Mouse (Mus musculus) C2C12 (cell line): ENCODE data around the gene Slc22a20. TPM values are rescaled to one million over a fixed set of nuclear protein-coding genes. Genes with fewer than 3 reads are reported as not detected.
A peak's percentile ranks its signal among the peaks of the same experiment; 100 is the strongest.

Experiments used
- H3K27me3 ChIP-seq: one replicate; pipeline ENCODE4 v1.6.1; 2011; ENCODE audit not compliant: control insufficient read depth, insufficient read depth, insufficient read length
- H3K36me3 ChIP-seq: one replicate; pipeline ENCODE4 v1.6.1; 2011; ENCODE audit not compliant: control insufficient read depth, insufficient read depth
- H3K4me3 ChIP-seq: one replicate; pipeline ENCODE4 v1.5.1; 2011; ENCODE audit warnings: mild to moderate bottlenecking, control low read depth; ENCODE audit not compliant: poor library complexity, insufficient read depth, severe bottlenecking
- H3K79me2 ChIP-seq: one replicate; pipeline ENCODE4 v1.6.1; 2011; ENCODE audit not compliant: control insufficient read depth, insufficient read depth
- H3K79me3 ChIP-seq: one replicate; pipeline ENCODE4 v1.6.1; 2011; ENCODE audit warnings: low read depth, control low read depth
- H3ac ChIP-seq: one replicate; pipeline ENCODE3; 2011; ENCODE audit warnings: low read depth; ENCODE audit not compliant: control insufficient read depth, insufficient read length
- CEBPB ChIP-seq: IDR thresholded peaks from one replicate; pipeline ENCODE4 v1.6.1; 2011; ENCODE audit warnings: low read depth, mild to moderate bottlenecking, control low read depth, moderate library complexity
- CTCF ChIP-seq: IDR thresholded peaks from one replicate; pipeline ENCODE4 v1.5.1; 2011; ENCODE audit not compliant: control insufficient read depth, insufficient read depth, insufficient read length
- FOSL1 ChIP-seq: IDR thresholded peaks from one replicate; pipeline ENCODE4 v1.8.0; 2011; ENCODE audit warnings: mild to moderate bottlenecking, low read length; ENCODE audit not compliant: poor library complexity, insufficient read depth, severe bottlenecking
- MAX ChIP-seq: IDR thresholded peaks from one replicate; pipeline ENCODE4 v1.6.1; 2011; ENCODE audit warnings: mild to moderate bottlenecking, control low read depth
- MYOD1 ChIP-seq: IDR thresholded peaks from one replicate; pipeline ENCODE4 v1.6.1; 2011; ENCODE audit warnings: low read depth; ENCODE audit not compliant: control insufficient read depth, insufficient read length
- MYOG ChIP-seq: IDR thresholded peaks from one replicate; pipeline ENCODE4 v1.6.1; 2011; ENCODE audit not compliant: control insufficient read depth, insufficient read length; ENCODE audit errors: extremely low read depth
- USF1 ChIP-seq: IDR thresholded peaks from one replicate; pipeline ENCODE4 v1.6.1; 2011; ENCODE audit warnings: low read depth, mild to moderate bottlenecking, control low read depth, moderate library complexity
- polyA plus RNA-seq: library from polyadenylated mRNA; unstranded; fragments of >200 nt; fragmentation: generic; extraction: Trizol; gene quantifications from one replicate; pipeline ENCODE4 v1.2.1, GENCODE M21; 2012; ENCODE audit warnings: missing spikeins

The Slc22a20 gene
- polyA plus RNA-seq, 1 experiment = not detected

GRCm38 (mm10) chr19:5924713-5925093 is 61.2 kb downstream of the Slc22a20 start, which contains the start of gene Cdc42ep2:
TSS of gene Cdc42ep2 (minus strand) at chr19:5924816.
- H3K79me3 ChIP-seq = no peaks in the 10 kb centered on the region
- H3K4me3 ChIP-seq = peak within 1 kb of the TSS; percentile 46
- no peak for TF ChIP-seq MYOD1
- no peak for TF ChIP-seq CEBPB
- no peak for TF ChIP-seq FOSL1
- no peak for TF ChIP-seq MYOG
- no peak for TF ChIP-seq USF1
- no peak for TF ChIP-seq MAX
- TF ChIP-seq CTCF = no peak
- no peaks in the 10 kb centered on the region for H3K36me3 ChIP-seq
- H3K79me2 ChIP-seq = peaks cover 6% of the 10 kb centered on the region
- H3K27me3 ChIP-seq = no peaks in the 10 kb centered on the region
- peak within 1 kb of the TSS; percentile 52 for H3ac ChIP-seq

DNA sequence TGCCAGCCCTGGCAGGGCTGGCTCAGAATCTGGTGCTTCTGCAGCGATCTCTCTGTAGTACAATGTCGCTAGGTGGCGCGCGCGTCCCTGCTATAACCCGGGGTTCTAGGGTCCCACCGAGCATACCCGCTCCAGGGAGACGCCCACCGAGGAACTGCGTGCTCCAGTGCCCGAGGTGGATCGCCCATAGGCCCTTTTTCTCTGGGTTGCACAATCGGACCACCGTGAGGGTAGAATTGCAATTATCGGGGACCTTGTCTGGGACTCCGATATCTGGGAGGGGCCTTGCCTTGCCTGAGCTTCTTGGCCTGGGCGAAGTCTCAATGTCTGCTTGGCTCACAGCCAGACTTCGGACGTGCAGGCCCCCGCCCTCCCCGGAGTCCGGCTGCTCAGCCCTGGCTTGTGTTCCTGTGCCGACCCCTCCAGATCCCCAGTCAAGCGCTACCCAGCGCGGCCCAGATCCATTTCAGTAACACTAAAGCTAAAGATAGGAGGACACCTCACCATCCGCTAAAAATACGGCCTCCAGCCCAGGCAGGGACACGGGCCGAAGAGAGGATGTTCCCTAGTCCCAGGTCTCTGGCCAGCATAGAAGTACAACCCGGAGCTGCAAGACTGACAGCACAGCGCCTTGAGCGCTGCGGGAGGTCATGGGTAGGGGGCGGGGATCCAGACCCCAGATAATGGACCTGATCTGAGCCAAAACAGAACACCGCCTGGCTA is 61.8 kb downstream of the Slc22a20 start:
- TF ChIP-seq USF1 (no peak), MYOD1 (no peak), CTCF (peak; percentile 86), MAX (peak; percentile 57), FOSL1 (no peak), CEBPB (peak; percentile 58), MYOG (no peak)

DNA sequence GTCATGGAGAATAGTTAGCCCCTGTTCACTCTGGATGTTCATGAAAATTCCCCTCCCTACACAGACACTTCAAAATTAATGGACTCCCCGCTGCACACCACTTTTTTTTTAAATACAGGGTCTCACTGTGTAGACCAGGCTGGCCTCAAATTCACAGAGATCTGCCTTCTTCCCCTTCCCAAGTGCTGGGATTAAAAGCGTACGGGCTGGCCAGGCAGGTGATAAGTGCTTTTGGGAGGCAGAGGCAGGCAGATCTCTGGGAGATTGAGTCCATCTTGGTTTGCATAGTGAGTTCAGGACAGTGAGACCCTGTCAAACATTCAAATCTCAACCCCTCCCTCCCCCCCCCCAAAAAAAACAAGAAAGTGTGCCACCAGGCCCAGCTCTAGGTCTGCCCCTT is 63.0 kb downstream of the Slc22a20 start:
- no peak overlapping the region for H3K4me3 ChIP-seq
- H3K27me3 ChIP-seq = no peaks in the 10 kb centered on the region
- no peak overlapping the region for H3ac ChIP-seq
- peaks cover 6% of the 10 kb centered on the region for H3K79me2 ChIP-seq
- H3K36me3 ChIP-seq = peaks cover 5% of the 10 kb centered on the region
- TF ChIP-seq USF1 (no peak), CTCF (no peak), CEBPB (no peak), MYOD1 (no peak), MYOG (no peak), FOSL1 (no peak), MAX (no peak)
- H3K79me3 ChIP-seq = peaks cover 1% of the 10 kb centered on the region

More for the DNA sequence above, 61.8 kb downstream of the Slc22a20 start:
- peak overlapping the region; percentile 46 for H3K4me3 ChIP-seq
- peak overlapping the region; percentile 52 for H3ac ChIP-seq
- H3K79me3 ChIP-seq = peaks cover 1% of the 10 kb centered on the region
- H3K36me3 ChIP-seq = no peaks in the 10 kb centered on the region
- peaks cover 6% of the 10 kb centered on the region for H3K79me2 ChIP-seq
- no peaks in the 10 kb centered on the region for H3K27me3 ChIP-seq

GRCm38 (mm10) chr19:5922119-5922942 is 63.6 kb downstream of the Slc22a20 start:
- Histone ChIP-seq H3K79me2 (peaks cover 6% of the 10 kb centered on the region), H3ac (no peak overlapping the region), H3K27me3 (no peaks in the 10 kb centered on the region), H3K36me3 (peaks cover 6% of the 10 kb centered on the region), H3K4me3 (no peak overlapping the region), H3K79me3 (peaks cover 1% of the 10 kb centered on the region)
- no peak for TF ChIP-seq CTCF
- no peak for TF ChIP-seq MYOD1
- no peak for TF ChIP-seq MYOG
- TF ChIP-seq MAX = no peak
- TF ChIP-seq USF1 = no peak
- no peak for TF ChIP-seq CEBPB
- no peak for TF ChIP-seq FOSL1

- Histone ChIP-seq H3K79me2 (peaks cover 6% of the 10 kb centered on the region), H3K79me3 (peaks cover 1% of the 10 kb centered on the region), H3K4me3 (no peak overlapping the region), H3ac (peak overlapping the region; percentile 24), H3K36me3 (peaks cover 11% of the 10 kb centered on the region), H3K27me3 (no peaks in the 10 kb centered on the region)
- no peak for TF ChIP-seq FOSL1
- no peak for TF ChIP-seq CEBPB
- TF ChIP-seq MAX = no peak
- TF ChIP-seq MYOG = no peak
- TF ChIP-seq CTCF = no peak
- no peak for TF ChIP-seq USF1
- no peak for TF ChIP-seq MYOD1
These were observed 64.2 kb downstream of the Slc22a20 start for GRCm38 (mm10) chr19:5921715-5922114.

Other genes starting within 250 kb of the Slc22a20 start
- gene Ltbp3, start 245.2 kb downstream of the Slc22a20 start, polyA plus RNA-seq = 128 TPM
- gene Scyl1, start 214.7 kb downstream of the Slc22a20 start, polyA plus RNA-seq = 69.6 TPM
- gene Frmd8, start 110.9 kb downstream of the Slc22a20 start, polyA plus RNA-seq = 44.1 TPM
- 5.5 TPM for gene Slc25a45, start 108.3 kb downstream of the Slc22a20 start, polyA plus RNA-seq
- 1.0 TPM for gene Tigd3, start 92.0 kb downstream of the Slc22a20 start, polyA plus RNA-seq
- gene Dpf2, start 73.1 kb downstream of the Slc22a20 start, polyA plus RNA-seq = 69.3 TPM
- 3.6 TPM for gene Cdc42ep2, start 61.3 kb downstream of the Slc22a20 start, polyA plus RNA-seq
- 45.1 TPM for gene Pola2, start 21.9 kb downstream of the Slc22a20 start, polyA plus RNA-seq
- 36.9 TPM for gene Capn1, start 29.8 kb upstream of the Slc22a20 start, polyA plus RNA-seq
- 18.7 TPM for gene Syvn1, start 60.4 kb upstream of the Slc22a20 start, polyA plus RNA-seq
- gene Mrpl49, start 71.6 kb upstream of the Slc22a20 start, polyA plus RNA-seq = 60.0 TPM
- 2,541 TPM for gene Fau, start 71.7 kb upstream of the Slc22a20 start, polyA plus RNA-seq
- gene Znhit2, start 75.0 kb upstream of the Slc22a20 start, polyA plus RNA-seq = 49.8 TPM
- 14.7 TPM for gene Tm7sf2, start 82.2 kb upstream of the Slc22a20 start, polyA plus RNA-seq
- 55.2 TPM for gene Vps51, start 91.1 kb upstream of the Slc22a20 start, polyA plus RNA-seq
- gene Tmem262, start 93.9 kb upstream of the Slc22a20 start, polyA plus RNA-seq = not detected
- 0.44 TPM for gene Gm28374, start 96.1 kb upstream of the Slc22a20 start, polyA plus RNA-seq
- 59.7 TPM for gene Zfpl1, start 98.8 kb upstream of the Slc22a20 start, polyA plus RNA-seq
- 33.0 TPM for gene Cdca5, start 98.8 kb upstream of the Slc22a20 start, polyA plus RNA-seq
- gene AC131692.1, start 108.3 kb upstream of the Slc22a20 start, polyA plus RNA-seq = 0.36 TPM
- gene Naaladl1, start 119.6 kb upstream of the Slc22a20 start, polyA plus RNA-seq = 0.16 TPM
- gene Sac3d1, start 132.5 kb upstream of the Slc22a20 start, polyA plus RNA-seq = 44.7 TPM
- 22.7 TPM for gene Snx15, start 142.2 kb upstream of the Slc22a20 start, polyA plus RNA-seq
- 0.04 TPM for gene Batf2, start 154.8 kb upstream of the Slc22a20 start, polyA plus RNA-seq
- gene Arl2, start 155.4 kb upstream of the Slc22a20 start, polyA plus RNA-seq = 78.3 TPM
- not detected for gene Majin, start 198.2 kb upstream of the Slc22a20 start, polyA plus RNA-seq
- gene Gpha2, start 240.2 kb upstream of the Slc22a20 start, polyA plus RNA-seq = 0.13 TPM
- gene Ppp2r5b, start 249.7 kb upstream of the Slc22a20 start, polyA plus RNA-seq = 25.3 TPM